Mouse (Mus musculus): ENCODE results near the gene Dpp10. TPM values are rescaled to one million over a fixed set of nuclear protein-coding genes. Genes with fewer than 3 reads are reported as not detected.

Dpp10 gene
- total and polyA plus RNA-seq, 3 experiments: not detected

- H3K27ac ChIP-seq (ENCODE audit: control insufficient read depth, low read depth, low read length): no peak overlapping the region
- TF ChIP-seq BHLHE40 (IDR thresholded peaks at IDR 0.05; ENCODE audit: borderline replicate concordance, low read depth, low read length) (no peak), GATA1 (IDR thresholded peaks at IDR 0.05; ENCODE audit: low read depth, low read length) (no peak), CHD1 (IDR thresholded peaks at IDR 0.05; ENCODE audit: low read depth, low read length) (no peak), HCFC1 (IDR thresholded peaks at IDR 0.05; ENCODE audit: low read depth, low read length) (no peak), UBTF (IDR thresholded peaks at IDR 0.05; ENCODE audit: borderline replicate concordance, insufficient read depth, low read depth, low read length) (no peak), JUND (IDR thresholded peaks at IDR 0.05; ENCODE audit: low read depth, low read length) (no peak), USF2 (IDR thresholded peaks at IDR 0.05; ENCODE audit: borderline replicate concordance in 1 of 2, insufficient read depth in 1 of 2, low read depth in 1 of 2, low read length in 2 of 2) (no peak), KAT2A (conservative IDR thresholded peaks at IDR 0.05; ENCODE audit: low read depth, low read length) (no peak), E2F4 (IDR thresholded peaks at IDR 0.05; ENCODE audit: borderline replicate concordance, low read depth, low read length) (no peak), ETS1 (IDR thresholded peaks at IDR 0.05; ENCODE audit: low read depth, low read length) (no peak), MYB (IDR thresholded peaks at IDR 0.05; ENCODE audit: low read depth, low read length) (no peak)
- H3K4me3 ChIP-seq (ENCODE audit: control insufficient read depth in 1 of 2, insufficient read depth in 1 of 2, low read depth in 2 of 2, low read length in 2 of 2): no peak overlapping the region
- H3K4me1 ChIP-seq (ENCODE audit: control insufficient read depth in 1 of 2, insufficient read depth in 2 of 2, low read length in 2 of 2): no peaks in the 10 kb centered on the region
- no peaks in the 10 kb centered on the region for H3K9me3 ChIP-seq (replicated peaks; ENCODE audit: insufficient read depth, low read length)
- H3K9ac ChIP-seq (ENCODE audit: control insufficient read depth, low read depth, low read length, poor library complexity, severe bottlenecking): no peak overlapping the region
- H3K27me3 ChIP-seq (ENCODE audit: control insufficient read depth in 1 of 2, insufficient read depth in 2 of 2, low read length in 2 of 2): no peaks in the 10 kb centered on the region
- DNase-seq (ENCODE audit: low read depth, low spot score): no peak
- H3K36me3 ChIP-seq (ENCODE audit: control insufficient read depth in 1 of 2, insufficient read depth in 2 of 2, low read length in 2 of 2): no peaks in the 10 kb centered on the region
- H3K79me2 ChIP-seq (ENCODE audit: control insufficient read depth, insufficient read depth, low read length, poor library complexity): no peaks in the 10 kb centered on the region
Observed at GRCm38 (mm10) chr1:123846881-123847280, 198.5 kb downstream of the Dpp10 start.

GRCm38 (mm10) chr1:123801206-123801605 lies 244.2 kb downstream of the Dpp10 start:
- no peak overlapping the region for H3K9ac ChIP-seq (ENCODE audit: control insufficient read depth, low read depth, low read length, poor library complexity, severe bottlenecking)
- no peaks in the 10 kb centered on the region for H3K36me3 ChIP-seq (ENCODE audit: control insufficient read depth in 1 of 2, insufficient read depth in 2 of 2, low read length in 2 of 2)
- no peaks in the 10 kb centered on the region for H3K4me1 ChIP-seq (ENCODE audit: control insufficient read depth in 1 of 2, insufficient read depth in 2 of 2, low read length in 2 of 2)
- H3K79me2 ChIP-seq (ENCODE audit: control insufficient read depth, insufficient read depth, low read length, poor library complexity): no peaks in the 10 kb centered on the region
- H3K4me3 ChIP-seq (ENCODE audit: control insufficient read depth in 1 of 2, insufficient read depth in 1 of 2, low read depth in 2 of 2, low read length in 2 of 2): no peak overlapping the region
- TF ChIP-seq GATA1 (IDR thresholded peaks at IDR 0.05; ENCODE audit: low read depth, low read length) (no peak), CHD2 (IDR thresholded peaks at IDR 0.05; ENCODE audit: low read length) (no peak), HCFC1 (IDR thresholded peaks at IDR 0.05; ENCODE audit: low read depth, low read length) (no peak), JUND (IDR thresholded peaks at IDR 0.05; ENCODE audit: low read depth, low read length) (no peak), POLR2AphosphoS5 (IDR thresholded peaks at IDR 0.05; ENCODE audit: borderline replicate concordance, low read depth, low read length) (no peak), ZNF384 (IDR thresholded peaks at IDR 0.05; ENCODE audit: low read depth, low read length) (no peak), EP300 (IDR thresholded peaks at IDR 0.05; ENCODE audit: low read depth in 1 of 2, low read length in 2 of 2) (no peak), MAFK (IDR thresholded peaks at IDR 0.05; ENCODE audit: borderline replicate concordance, low read depth, low read length) (no peak), SMC3 (IDR thresholded peaks at IDR 0.05; ENCODE audit: low read depth, low read length) (no peak), TBP (IDR thresholded peaks at IDR 0.05; ENCODE audit: low read depth, low read length) (no peak), USF2 (IDR thresholded peaks at IDR 0.05; ENCODE audit: borderline replicate concordance in 1 of 2, insufficient read depth in 1 of 2, low read depth in 1 of 2, low read length in 2 of 2) (no peak)
- no peak for DNase-seq (ENCODE audit: low read depth, low spot score)
- no peak overlapping the region for H3K27ac ChIP-seq (ENCODE audit: control insufficient read depth, low read depth, low read length)
- H3K9me3 ChIP-seq (replicated peaks; ENCODE audit: insufficient read depth, low read length): no peaks in the 10 kb centered on the region
- no peaks in the 10 kb centered on the region for H3K27me3 ChIP-seq (ENCODE audit: control insufficient read depth in 1 of 2, insufficient read depth in 2 of 2, low read length in 2 of 2)
